Mouse (Mus musculus) lung, embryonic 16.5 days (tissue): ENCODE data around the gene Kif26b. TPM values are rescaled to one million over a fixed set of nuclear protein-coding genes. Genes with fewer than 3 reads are reported as not detected.

Source experiments
- ATAC-seq: fragments of 200-750 bp; cut with Nextera tagmentation; 2 replicates; pipeline ENCODE4 v1.8.0; 2017; ENCODE audit warnings: low read depth, mild to moderate bottlenecking, moderate library complexity
- H3K27ac ChIP-seq: fragments of 300-500 bp; sonication (generic); 2 replicates; pipeline ENCODE4 v1.5.1; 2014; ENCODE audit warnings: mild to moderate bottlenecking, control low read depth, low read length
- H3K27me3 ChIP-seq: fragments of 300-500 bp; sonication (generic); 2 replicates; pipeline ENCODE4 v1.6.1; 2014; ENCODE audit warnings: low read depth, low read length, mixed read lengths; ENCODE audit not compliant: control insufficient read depth, insufficient read depth
- H3K36me3 ChIP-seq: fragments of 300-500 bp; sonication (generic); 2 replicates; pipeline ENCODE4 v1.6.1; 2014; ENCODE audit warnings: low read length; ENCODE audit not compliant: control insufficient read depth, insufficient read depth
- H3K4me1 ChIP-seq: fragments of 300-500 bp; sonication (generic); replicated peaks from 2 replicates; pipeline ENCODE4 v1.6.1; 2014; ENCODE audit warnings: low read length, mixed read lengths; ENCODE audit not compliant: control insufficient read depth, insufficient read depth
- H3K4me2 ChIP-seq: fragments of 300-500 bp; sonication (generic); 2 replicates; pipeline ENCODE4 v1.6.1; 2014; ENCODE audit warnings: low read depth, low read length, control low read depth
- H3K4me3 ChIP-seq: fragments of 300-500 bp; sonication (generic); 2 replicates; pipeline ENCODE4 v1.5.1; 2014; ENCODE audit warnings: mild to moderate bottlenecking, low read length, control low read depth
- H3K9ac ChIP-seq: fragments of 300-500 bp; sonication (generic); 2 replicates; pipeline ENCODE4 v1.6.1; 2014; ENCODE audit warnings: low read length, control low read depth
- H3K9me3 ChIP-seq: fragments of 300-500 bp; sonication (generic); 2 replicates; pipeline ENCODE4 v1.6.1; 2016; ENCODE audit warnings: low read length; ENCODE audit not compliant: control insufficient read depth
- WGBS: fragments of 180-500 bp; shearing (Covaris S2); extraction: QIAGEN DNeasy Blood & Tissue Kit; methylation state at CpG from one replicate; pipeline ENCODE4 v1.1.7; 2014; 5-methylcytosine and 5-hydroxymethylcytosine counted together
- polyA plus RNA-seq: library from polyadenylated mRNA; unstranded; fragments of >200 nt; fragmentation: Nextera tagmentation; extraction: Ambion mirVana; gene quantifications from 2 replicates; pipeline ENCODE4 v1.2.1, GENCODE M21; 2015

The Kif26b gene
- polyA plus RNA-seq, 1 experiment from 2014 or later: 0.68 TPM

GRCm38 (mm10) chr1:178664271-178664969 is 135.5 kb downstream of the Kif26b start:
- Histone ChIP-seq H3K4me2 (no peak overlapping the region), H3K9ac (no peak overlapping the region), H3K9me3 (no peaks in the 10 kb centered on the region), H3K27me3 (no peaks in the 10 kb centered on the region), H3K4me3 (no peak overlapping the region), H3K4me1 (peaks cover 19% of the 10 kb centered on the region), H3K27ac (peak overlapping the region; percentile 54), H3K36me3 (no peaks in the 10 kb centered on the region)
- 70% methylated on average over 5 of the region's 5 CpGs for WGBS
- no peak for ATAC-seq

GRCm38 (mm10) chr1:178666524-178666923 is 137.6 kb downstream of the Kif26b start:
- Histone ChIP-seq H3K4me2 (no peak overlapping the region), H3K27me3 (no peaks in the 10 kb centered on the region), H3K36me3 (no peaks in the 10 kb centered on the region), H3K4me1 (peaks cover 11% of the 10 kb centered on the region), H3K4me3 (no peak overlapping the region), H3K9me3 (no peaks in the 10 kb centered on the region), H3K27ac (no peak overlapping the region), H3K9ac (no peak overlapping the region)
- ATAC-seq: peak; percentile 53; the same call in 1 of the 2 replicates
- 63% methylated on average over 7 of the region's 7 CpGs for WGBS

GRCm38 (mm10) chr1:178667808-178668207 is 138.9 kb downstream of the Kif26b start:
- WGBS: 32% methylated on average over 7 of the region's 7 CpGs
- ATAC-seq: peak; percentile 88

GRCm38 (mm10) chr1:178668907-178669306 is 140.0 kb downstream of the Kif26b start:
- no peak for ATAC-seq
- H3K27ac ChIP-seq: no peak overlapping the region
- H3K4me1 ChIP-seq: peaks cover 10% of the 10 kb centered on the region
- no peaks in the 10 kb centered on the region for H3K36me3 ChIP-seq
- H3K9ac ChIP-seq: no peak overlapping the region
- H3K4me2 ChIP-seq: no peak overlapping the region
- 84% methylated on average over 4 of the region's 4 CpGs for WGBS
- H3K9me3 ChIP-seq: no peaks in the 10 kb centered on the region
- H3K27me3 ChIP-seq: no peaks in the 10 kb centered on the region
- H3K4me3 ChIP-seq: no peak overlapping the region

More at GRCm38 (mm10) chr1:178667808-178668207, 138.9 kb downstream of the Kif26b start:
- no peak overlapping the region for H3K9ac ChIP-seq
- H3K4me2 ChIP-seq: no peak overlapping the region
- H3K27ac ChIP-seq: peak overlapping the region; percentile 61
- H3K36me3 ChIP-seq: no peaks in the 10 kb centered on the region
- no peaks in the 10 kb centered on the region for H3K9me3 ChIP-seq
- H3K4me1 ChIP-seq: peaks cover 11% of the 10 kb centered on the region
- H3K4me3 ChIP-seq: no peak overlapping the region
- H3K27me3 ChIP-seq: no peaks in the 10 kb centered on the region

- WGBS: 54% methylated on average over 7 of the region's 7 CpGs
- no peak for ATAC-seq
- no peaks in the 10 kb centered on the region for H3K27me3 ChIP-seq
- H3K4me2 ChIP-seq: no peak overlapping the region
- H3K9me3 ChIP-seq: no peaks in the 10 kb centered on the region
- no peak overlapping the region for H3K9ac ChIP-seq
- no peak overlapping the region for H3K4me3 ChIP-seq
- H3K27ac ChIP-seq: no peak overlapping the region
- H3K36me3 ChIP-seq: no peaks in the 10 kb centered on the region
- H3K4me1 ChIP-seq: no peaks in the 10 kb centered on the region
These were observed 144.1 kb downstream of the Kif26b start for GRCm38 (mm10) chr1:178673051-178673450.

- Histone ChIP-seq H3K9ac (no peak overlapping the region), H3K36me3 (no peaks in the 10 kb centered on the region), H3K4me3 (no peak overlapping the region), H3K9me3 (no peaks in the 10 kb centered on the region), H3K27ac (no peak overlapping the region), H3K27me3 (no peaks in the 10 kb centered on the region), H3K4me2 (no peak overlapping the region), H3K4me1 (no peaks in the 10 kb centered on the region)
- no peak for ATAC-seq
- WGBS: 68% methylated on average over 2 of the region's 2 CpGs
These were observed 144.6 kb downstream of the Kif26b start for GRCm38 (mm10) chr1:178673506-178673905.

GRCm38 (mm10) chr1:178675542-178676252 is 146.8 kb downstream of the Kif26b start:
- Histone ChIP-seq H3K9me3 (no peaks in the 10 kb centered on the region), H3K4me1 (no peaks in the 10 kb centered on the region), H3K36me3 (no peaks in the 10 kb centered on the region), H3K27ac (no peak overlapping the region), H3K27me3 (no peaks in the 10 kb centered on the region), H3K4me2 (no peak overlapping the region), H3K4me3 (no peak overlapping the region), H3K9ac (no peak overlapping the region)
- ATAC-seq: no peak
- whole genome bisulfite sequencing: 75% methylated on average over 3 of the region's 3 CpGs

GRCm38 (mm10) chr1:178677160-178677559 is 148.2 kb downstream of the Kif26b start:
- H3K27me3 ChIP-seq: no peaks in the 10 kb centered on the region
- no peak overlapping the region for H3K4me3 ChIP-seq
- no peaks in the 10 kb centered on the region for H3K36me3 ChIP-seq
- H3K9me3 ChIP-seq: no peaks in the 10 kb centered on the region
- H3K9ac ChIP-seq: no peak overlapping the region
- no peaks in the 10 kb centered on the region for H3K4me1 ChIP-seq
- WGBS: 60% methylated on average over 12 of the region's 12 CpGs
- H3K4me2 ChIP-seq: no peak overlapping the region
- no peak overlapping the region for H3K27ac ChIP-seq
- no peak for ATAC-seq

- Histone ChIP-seq H3K9me3 (no peaks in the 10 kb centered on the region), H3K4me3 (no peak overlapping the region), H3K4me1 (no peaks in the 10 kb centered on the region), H3K4me2 (no peak overlapping the region), H3K9ac (no peak overlapping the region), H3K27ac (no peak overlapping the region), H3K27me3 (no peaks in the 10 kb centered on the region), H3K36me3 (no peaks in the 10 kb centered on the region)
- 70% methylated on average over 4 of the region's 4 CpGs for WGBS
- no peak for ATAC-seq
These were observed 148.8 kb downstream of the Kif26b start for GRCm38 (mm10) chr1:178677630-178678221.
